Mouse (Mus musculus): ENCODE measurements around the gene Olfr1385.
"Not testable (repeated sequence)": the region's sequence is repeated elsewhere in the genome, so short reads cannot be mapped to it uniquely, and the experiment has no call there.

DNA sequence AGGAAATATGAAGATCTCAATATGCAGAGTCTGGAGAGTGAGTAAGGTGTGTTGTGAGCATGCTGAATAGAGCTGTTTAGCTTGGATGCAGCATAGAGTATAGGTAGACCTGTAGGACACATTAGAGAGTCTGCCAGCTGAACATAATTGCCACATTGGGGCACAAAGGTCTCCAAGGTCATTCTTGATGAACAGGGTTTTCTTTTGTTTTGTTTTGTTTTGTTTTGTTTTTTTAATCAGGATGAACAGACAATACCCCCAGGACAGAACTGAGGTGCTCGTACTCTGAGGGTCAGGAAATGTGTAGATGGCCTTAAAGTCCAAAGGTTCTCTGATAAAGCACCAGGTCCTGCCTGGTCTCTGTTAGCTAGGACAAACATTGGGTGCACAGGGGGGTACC lies at the start of gene Olfr1385:
- not testable (repeated sequence) for TF ChIP-seq CTCF (IDR thresholded peaks at IDR 0.05; ENCODE audit: control insufficient read depth, insufficient read depth, insufficient read length); MYOD1 (IDR thresholded peaks at IDR 0.05; ENCODE audit: control insufficient read depth, insufficient read length, low read depth); USF1 (IDR thresholded peaks at IDR 0.05; ENCODE audit: low read depth)

Data from C2C12 (cell line).